Mouse (Mus musculus) adrenal gland, adult 18-20 months (tissue): ENCODE results near the gene 9430038I01Rik. TPM values are rescaled to one million over a fixed set of nuclear protein-coding genes. Genes with fewer than 3 reads are reported as not detected.

Experiments used
- DNase-seq, 2 experiments: peaks; one replicate each; pipeline ENCODE4 v3.0.0; 2021 to 2022; ENCODE audit warnings: low spot score in 2 of 2
- total RNA-seq, 2 experiments: library from RNA; stranded (reverse); gene quantifications; 1 replicate in 1 of 2; 2 replicates in 1 of 2; pipeline ENCODE4 v1.2.3; 2021

9430038I01Rik gene
- total RNA-seq, 2 experiments from 2014 or later = 6.2 to 9.1 TPM

DNA sequence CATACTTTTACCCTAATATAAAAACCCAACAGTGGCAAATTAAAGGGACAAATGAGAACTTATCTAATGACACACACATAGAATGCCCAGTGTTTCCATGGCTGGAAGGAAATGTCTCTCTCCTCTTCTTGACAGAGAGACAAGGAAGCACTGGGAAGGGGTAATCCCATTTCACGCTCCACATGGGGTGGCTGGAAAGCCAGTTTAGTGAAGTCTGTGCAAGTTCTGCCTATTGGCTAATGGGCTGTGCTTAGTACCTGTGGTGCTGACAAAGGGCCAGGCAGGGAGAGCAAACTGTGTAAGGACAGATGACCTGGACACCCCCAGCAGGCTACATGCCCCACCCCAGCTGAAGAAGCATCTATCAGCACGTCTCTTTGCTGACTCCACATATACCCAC lies 40.4 kb downstream of the 9430038I01Rik start:
- no peak for DNase-seq

GRCm38 (mm10) chr7:137366736-137367135 lies 43.8 kb downstream of the 9430038I01Rik start:
- DNase-seq = no peak

DNA sequence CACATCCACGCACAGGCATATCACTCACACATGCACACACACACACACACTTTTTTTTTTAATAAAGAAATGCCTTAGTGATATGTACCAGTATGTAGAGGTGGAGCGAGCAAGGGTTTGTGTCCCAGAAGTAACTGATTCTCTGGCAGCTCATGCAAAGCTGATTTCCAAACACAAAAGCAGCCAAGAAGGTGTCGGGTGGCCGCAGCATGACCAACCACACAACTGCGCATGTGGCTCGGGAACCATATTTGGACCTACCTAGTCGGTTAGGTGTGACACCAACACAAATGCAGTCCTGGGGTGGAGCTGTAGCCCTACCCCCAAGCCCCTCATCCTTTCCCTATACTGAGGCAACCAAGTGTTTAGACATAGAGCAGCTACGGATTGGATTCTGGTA lies 45.5 kb downstream of the 9430038I01Rik start:
- no peak for DNase-seq

GRCm38 (mm10) chr7:137364571-137364970 lies 46.0 kb downstream of the 9430038I01Rik start:
- no peak for DNase-seq

DNA sequence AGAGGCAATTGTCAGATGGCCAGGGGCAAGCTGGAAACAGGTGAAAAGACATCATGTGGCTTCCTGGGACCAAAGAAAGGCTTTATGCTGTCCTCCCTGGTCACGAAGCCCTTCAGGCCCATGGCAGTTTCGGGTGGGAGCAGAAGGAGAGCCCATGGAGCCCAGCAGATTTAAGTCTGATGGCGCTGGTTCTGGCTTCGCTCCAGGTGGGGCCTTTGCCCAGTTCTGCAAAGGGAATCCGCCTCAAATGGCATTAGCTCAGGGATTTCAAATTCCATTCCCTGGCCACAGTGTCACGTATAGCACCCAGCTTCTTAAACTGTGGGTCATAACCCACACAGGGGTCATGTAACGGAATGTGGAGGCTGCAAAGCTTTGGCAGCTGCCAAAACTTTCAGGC lies 63.7 kb downstream of the 9430038I01Rik start:
- no peak for DNase-seq

GRCm38 (mm10) chr7:137346068-137346467 lies 64.5 kb downstream of the 9430038I01Rik start:
- DNase-seq = no peak

- DNase-seq = no peak
These were observed 76.6 kb downstream of the 9430038I01Rik start for GRCm38 (mm10) chr7:137333951-137334350.

Other genes with a start within 250 kb of the 9430038I01Rik start
- 10 to 100 TPM in 1 of 2 experiments, 1 to 10 TPM in 1; 2.6 to 12.3 TPM for gene Ebf3, start 96.3 kb downstream of the 9430038I01Rik start, total RNA-seq
- 100 to 1,000 TPM; 105 to 114 TPM for gene Glrx3, start 26.9 kb upstream of the 9430038I01Rik start, total RNA-seq